Mouse (Mus musculus) ES-E14 (cell line): ENCODE measurements around the gene Gtf2a2.

Experiments used
- HCFC1 ChIP-seq: IDR thresholded peaks from 2 replicates; pipeline ENCODE4 v1.6.1; 2012; ENCODE audit warnings: low read length, inconsistent platforms, borderline replicate concordance; ENCODE audit not compliant: insufficient read depth
- MAFK ChIP-seq: IDR thresholded peaks from 2 replicates; pipeline ENCODE4 v1.6.1; 2014; ENCODE audit warnings: mild to moderate bottlenecking, low read depth, low read length, inconsistent platforms; ENCODE audit not compliant: insufficient read depth
- ZC3H11A ChIP-seq: IDR thresholded peaks from 2 replicates; pipeline ENCODE4 v1.6.1; 2012; ENCODE audit warnings: low read depth, mild to moderate bottlenecking, inconsistent platforms, low read length, borderline replicate concordance

DNA sequence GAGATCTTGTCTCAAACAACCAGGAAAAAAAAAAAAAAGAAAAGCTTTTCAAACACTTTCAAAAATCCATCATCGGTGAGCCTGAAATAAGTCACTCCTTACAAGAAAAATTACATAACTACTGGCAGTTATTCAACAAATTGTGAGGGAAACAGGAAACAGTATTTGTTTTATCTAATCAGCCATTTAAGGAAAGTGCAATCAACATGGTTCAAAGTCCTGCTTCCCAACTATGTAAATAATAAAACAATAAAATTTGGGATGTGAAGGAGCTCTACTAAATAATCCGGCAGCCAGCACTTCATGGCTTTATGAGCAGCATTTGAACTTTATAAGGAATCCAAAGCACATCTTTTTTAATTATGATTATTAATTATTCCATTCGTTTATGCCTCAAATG, 49.7 kb downstream of the Gtf2a2 start:
- no peak for TF ChIP-seq HCFC1
- no peak for TF ChIP-seq ZC3H11A
- no peak for TF ChIP-seq MAFK
